Mouse (Mus musculus) embryonic fibroblast, embryonic 13.5 days (primary cell): ENCODE measurements around the gene Bag3. TPM values are rescaled to one million over a fixed set of nuclear protein-coding genes. Genes with fewer than 3 reads are reported as not detected.

Source experiments
- H3K27ac ChIP-seq: 2 replicates; pipeline ENCODE4 v1.5.1; 2012; ENCODE audit warnings: low read length, control low read depth, inconsistent platforms; ENCODE audit not compliant: insufficient read depth
- H3K4me1 ChIP-seq: 2 replicates; pipeline ENCODE4 v1.6.1; 2011; ENCODE audit warnings: low read length; ENCODE audit not compliant: control insufficient read depth, insufficient read depth
- H3K4me3 ChIP-seq: 2 replicates; pipeline ENCODE4 v1.5.1; 2011; ENCODE audit warnings: mild to moderate bottlenecking, control low read depth, low read length; ENCODE audit not compliant: insufficient read depth
- CTCF ChIP-seq: IDR thresholded peaks from 2 replicates; pipeline ENCODE4 v1.5.1; 2011; ENCODE audit warnings: mild to moderate bottlenecking, control low read depth, low read length, moderate library complexity, borderline replicate concordance; ENCODE audit not compliant: insufficient read depth
- POLR2A ChIP-seq: IDR thresholded peaks from 2 replicates; pipeline ENCODE4 v1.6.1; 2011; ENCODE audit warnings: low read depth, mild to moderate bottlenecking, control low read depth, low read length, moderate library complexity
- polyA plus RNA-seq: library from polyadenylated mRNA; stranded (reverse); fragments of >200 nt; gene quantifications from 2 replicates; pipeline ENCODE4 v1.2.4, GENCODE M21; 2011; ENCODE audit warnings: low read depth; ENCODE audit not compliant: missing spikeins, insufficient read length

The Bag3 gene
- polyA plus RNA-seq, 1 experiment = 63.4 TPM

DNA sequence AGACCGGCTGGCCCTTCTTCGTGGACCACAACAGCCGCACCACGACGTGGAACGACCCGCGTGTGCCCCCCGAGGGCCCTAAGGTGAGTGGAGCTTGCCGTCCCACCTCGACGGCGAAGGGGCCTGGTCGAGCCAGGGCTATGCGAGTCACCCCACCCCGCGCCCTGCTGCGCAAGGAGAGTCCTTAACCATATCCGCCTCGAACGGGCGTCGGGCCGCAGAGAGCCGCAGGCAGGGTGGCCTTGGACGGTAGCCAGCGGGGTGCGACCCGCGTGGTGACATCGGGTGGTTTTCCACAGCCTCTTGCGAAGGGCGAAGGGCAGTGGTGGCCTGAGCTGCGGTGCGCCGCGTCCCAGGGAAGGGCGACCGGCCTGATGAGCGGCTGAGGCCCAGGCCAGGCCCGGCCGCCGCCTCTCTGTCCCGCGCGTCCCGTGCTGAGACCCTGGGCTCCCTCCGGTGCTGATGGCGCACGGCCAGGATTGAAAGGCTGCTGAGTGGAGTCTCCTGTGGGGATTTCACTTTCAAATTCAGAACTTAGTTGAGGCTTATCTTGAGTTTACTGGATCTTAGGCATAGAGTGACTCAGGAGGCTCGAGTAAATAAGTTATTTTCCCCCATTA is 656 bp downstream of the Bag3 start:
- TF ChIP-seq CTCF (no peak), POLR2A (no peak)
- Histone ChIP-seq H3K27ac (peak overlapping the region; percentile 91), H3K4me1 (peaks cover 6% of the 10 kb centered on the region; the same call in 1 of the 2 replicates), H3K4me3 (peak overlapping the region; percentile 88)

DNA sequence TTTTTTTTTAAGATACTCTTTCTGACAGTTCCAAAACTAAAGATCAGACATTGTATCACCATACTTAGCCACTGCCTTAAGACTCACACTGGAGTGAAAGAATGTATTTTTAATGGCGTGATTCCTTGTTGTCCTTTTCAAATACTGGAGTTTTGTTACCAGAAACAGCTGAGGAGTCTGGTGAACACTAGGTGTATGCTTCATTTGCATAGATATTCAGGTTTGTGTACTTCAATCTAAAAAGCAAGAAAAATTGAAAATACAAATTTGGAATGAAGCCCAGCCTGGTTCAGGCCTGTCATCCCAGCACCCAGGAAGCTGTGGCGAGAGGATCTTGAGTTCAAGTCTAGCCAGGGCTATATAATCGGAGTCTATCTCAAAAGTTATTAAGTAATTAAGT is 1.2 kb downstream of the Bag3 start:
- Histone ChIP-seq H3K27ac (0 out of 2 replicates have a peak overlapping the region, but pooled peaks have one; percentile 91), H3K4me1 (peaks cover 8% of the 10 kb centered on the region; the same call in 1 of the 2 replicates), H3K4me3 (peak overlapping the region; percentile 57)
- TF ChIP-seq CTCF (no peak), POLR2A (no peak)

DNA sequence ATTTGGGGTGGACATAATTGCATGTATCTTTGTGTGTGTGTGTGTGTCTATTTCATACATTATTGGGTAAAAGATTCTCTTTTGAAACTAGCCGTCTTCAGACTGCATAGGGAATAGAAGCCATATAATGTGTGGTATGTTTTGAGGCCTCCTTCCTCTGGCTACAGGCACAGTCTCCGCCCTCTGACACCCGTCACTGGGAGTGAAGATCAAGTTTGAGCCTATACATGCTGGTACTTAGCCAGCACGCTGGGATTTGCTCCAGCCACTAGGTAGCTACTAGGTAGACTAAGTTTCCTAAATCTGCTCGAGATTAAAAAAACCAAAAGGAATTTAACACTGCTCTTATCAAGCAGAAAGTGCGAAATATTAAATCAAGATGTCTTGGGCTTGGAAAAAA is 3.2 kb downstream of the Bag3 start:
- H3K4me1 ChIP-seq = peaks cover 17% of the 10 kb centered on the region
- no peak overlapping the region for H3K27ac ChIP-seq
- H3K4me3 ChIP-seq = no peak overlapping the region
- TF ChIP-seq POLR2A = no peak
- no peak for TF ChIP-seq CTCF

DNA sequence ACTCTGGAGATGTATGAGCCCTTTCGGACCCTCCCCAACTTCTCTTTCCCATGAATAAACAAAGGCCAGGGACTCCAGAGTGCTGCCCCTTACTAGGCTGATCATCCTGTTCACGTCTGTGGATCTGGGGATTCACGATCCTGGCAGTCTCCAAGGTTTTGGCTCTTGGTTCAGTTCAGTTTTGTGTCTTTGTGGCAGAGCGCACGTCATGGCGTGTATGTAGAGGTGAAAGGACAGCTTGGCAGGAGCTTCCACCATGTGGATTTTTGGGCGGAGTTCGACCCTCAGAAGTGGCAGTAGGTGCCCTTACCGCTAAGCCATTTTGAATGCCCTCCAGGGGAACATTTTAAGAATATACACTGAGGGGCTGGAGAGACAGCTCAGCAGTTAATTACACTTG is 5.2 kb downstream of the Bag3 start:
- no peak for TF ChIP-seq CTCF
- TF ChIP-seq POLR2A = no peak
- Histone ChIP-seq H3K27ac (peak overlapping the region; percentile 62), H3K4me3 (no peak overlapping the region), H3K4me1 (peaks cover 29% of the 10 kb centered on the region)

DNA sequence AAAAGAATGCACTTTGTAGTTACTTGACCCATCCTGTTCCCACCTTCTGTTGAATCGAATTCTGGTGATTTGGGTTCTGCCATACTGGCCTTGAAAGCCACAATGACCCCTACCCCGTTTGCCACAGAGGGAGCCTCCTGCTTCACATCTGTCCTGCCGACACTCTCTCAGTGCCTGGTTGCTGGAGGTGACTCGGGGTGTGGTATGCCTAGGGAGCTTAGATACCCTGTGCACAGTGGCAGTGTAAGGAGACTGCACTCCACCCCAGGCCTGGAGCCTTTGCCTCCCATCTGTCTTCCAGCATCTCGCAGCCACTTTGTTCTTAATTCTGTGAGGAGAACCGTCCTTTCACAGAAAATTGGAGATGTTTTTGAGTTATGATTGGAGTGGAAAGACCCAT is 5.7 kb downstream of the Bag3 start:
- Histone ChIP-seq H3K4me1 (peaks cover 29% of the 10 kb centered on the region), H3K4me3 (no peak overlapping the region), H3K27ac (peak overlapping the region; percentile 62)
- TF ChIP-seq CTCF = no peak
- TF ChIP-seq POLR2A = no peak

DNA sequence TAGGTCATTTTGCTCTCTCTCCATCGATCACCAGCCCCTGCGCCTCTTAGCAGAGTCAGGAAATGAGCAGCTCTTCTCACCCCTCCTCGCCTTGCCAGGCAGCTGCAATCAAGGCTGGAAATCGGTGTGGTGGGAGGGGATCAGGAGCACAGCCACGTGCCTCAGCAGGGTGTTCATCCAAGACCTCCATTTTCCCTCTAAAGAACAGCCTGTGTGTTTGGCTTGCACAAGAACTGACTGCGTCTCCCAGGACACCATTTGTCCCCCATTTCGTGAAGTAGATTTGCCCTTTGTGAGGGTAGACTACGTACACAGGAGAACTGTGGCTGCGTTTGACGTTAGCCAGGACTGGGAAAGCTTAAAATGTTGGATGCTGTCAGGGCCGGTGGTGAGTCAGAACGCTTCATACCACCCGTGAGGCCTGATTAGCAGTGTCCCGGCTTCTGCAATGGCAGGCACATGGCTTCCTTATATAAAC is 6.2 kb downstream of the Bag3 start:
- Histone ChIP-seq H3K4me3 (no peak overlapping the region), H3K4me1 (peaks cover 29% of the 10 kb centered on the region), H3K27ac (peak overlapping the region; percentile 62)
- TF ChIP-seq CTCF (no peak), POLR2A (0 out of 2 replicates have a peak, but pooled peaks have one; percentile 30)

DNA sequence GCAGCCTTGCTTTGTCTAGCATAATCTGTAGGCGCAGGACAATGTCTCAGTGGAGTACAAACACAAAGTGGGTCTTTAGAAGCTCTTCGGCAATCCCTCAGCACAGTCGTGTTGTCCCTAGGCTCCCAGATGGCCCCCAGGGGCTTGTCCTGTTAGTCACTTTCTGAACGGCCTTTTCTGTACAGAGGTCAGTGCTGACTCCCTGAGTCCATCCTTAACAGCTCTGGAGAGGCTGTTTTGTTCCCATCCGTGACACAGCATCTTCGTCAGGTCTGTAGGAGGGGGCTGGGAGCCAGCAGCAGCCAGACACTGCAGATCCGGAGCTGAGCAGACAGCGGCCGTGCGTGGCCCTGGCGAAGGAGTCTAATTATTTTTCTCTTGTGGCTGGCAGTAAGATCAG is 7.6 kb downstream of the Bag3 start:
- H3K27ac ChIP-seq = peak overlapping the region; percentile 62
- TF ChIP-seq CTCF = no peak
- peak; percentile 41; the same call in 1 of the 2 replicates for TF ChIP-seq POLR2A
- peaks cover 29% of the 10 kb centered on the region for H3K4me1 ChIP-seq
- no peak overlapping the region for H3K4me3 ChIP-seq

DNA sequence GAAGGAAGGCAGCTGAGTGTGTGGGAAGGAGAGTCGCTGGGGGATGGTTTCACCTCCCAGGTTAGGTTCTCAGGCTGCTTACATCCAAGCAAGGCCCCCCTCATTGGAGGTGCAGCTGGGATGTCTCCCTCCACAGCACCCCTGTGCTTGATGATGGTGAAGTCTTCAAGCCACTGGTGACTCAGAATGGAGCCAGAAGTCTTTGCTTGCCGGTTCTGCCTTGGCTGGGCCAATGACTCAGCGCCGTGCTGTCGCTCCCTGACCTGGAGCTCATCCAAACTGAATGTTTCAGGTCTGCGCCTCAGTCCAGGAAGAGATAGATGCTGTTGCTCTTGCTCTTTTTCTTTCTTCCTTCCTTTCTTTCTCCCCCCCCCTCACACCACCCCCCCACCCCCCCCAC is 8.5 kb downstream of the Bag3 start:
- peak overlapping the region; percentile 94 for H3K27ac ChIP-seq

DNA sequence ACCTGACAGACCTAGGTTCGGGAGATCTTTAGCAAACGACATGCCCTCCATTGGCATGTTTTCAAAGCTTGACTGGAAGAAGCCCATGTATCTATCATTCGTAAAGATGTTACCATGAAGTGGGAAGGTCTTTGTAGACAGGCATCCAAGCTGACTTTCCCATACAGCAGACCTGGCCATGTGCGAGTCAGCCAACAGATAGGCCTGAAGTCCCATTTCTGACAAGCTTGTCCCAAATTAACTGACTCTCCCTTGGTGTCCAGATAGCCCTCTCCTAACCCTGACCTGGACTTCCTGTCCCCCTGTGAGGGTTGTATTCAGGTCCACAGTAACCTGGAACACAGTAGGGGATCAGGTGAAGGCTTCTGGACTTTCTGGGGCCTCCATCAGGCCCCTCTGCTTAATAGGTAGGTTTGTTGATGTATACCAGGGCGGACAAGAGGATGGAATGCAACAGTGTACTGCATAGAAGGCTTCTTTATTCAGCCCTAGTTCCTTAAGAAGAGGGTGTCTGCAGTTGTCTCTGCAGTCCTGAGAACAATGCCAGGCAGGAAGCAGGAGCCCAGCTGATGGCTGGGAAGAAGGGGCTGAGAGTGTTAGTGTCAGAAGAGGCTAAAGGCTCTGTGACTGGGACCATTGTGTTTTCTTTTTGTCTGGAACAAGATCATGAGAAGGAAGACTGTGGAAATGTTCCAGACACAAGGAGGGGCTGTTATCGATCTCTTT is 9.2 kb downstream of the Bag3 start:
- TF ChIP-seq CTCF (no peak), POLR2A (no peak)
- H3K4me3 ChIP-seq = no peak overlapping the region
- peaks cover 29% of the 10 kb centered on the region for H3K4me1 ChIP-seq
- peak overlapping the region; percentile 72 for H3K27ac ChIP-seq

More for the DNA sequence above, 8.5 kb downstream of the Bag3 start:
- Histone ChIP-seq H3K4me1 (peaks cover 29% of the 10 kb centered on the region), H3K4me3 (no peak overlapping the region)
- TF ChIP-seq CTCF = no peak
- no peak for TF ChIP-seq POLR2A

DNA sequence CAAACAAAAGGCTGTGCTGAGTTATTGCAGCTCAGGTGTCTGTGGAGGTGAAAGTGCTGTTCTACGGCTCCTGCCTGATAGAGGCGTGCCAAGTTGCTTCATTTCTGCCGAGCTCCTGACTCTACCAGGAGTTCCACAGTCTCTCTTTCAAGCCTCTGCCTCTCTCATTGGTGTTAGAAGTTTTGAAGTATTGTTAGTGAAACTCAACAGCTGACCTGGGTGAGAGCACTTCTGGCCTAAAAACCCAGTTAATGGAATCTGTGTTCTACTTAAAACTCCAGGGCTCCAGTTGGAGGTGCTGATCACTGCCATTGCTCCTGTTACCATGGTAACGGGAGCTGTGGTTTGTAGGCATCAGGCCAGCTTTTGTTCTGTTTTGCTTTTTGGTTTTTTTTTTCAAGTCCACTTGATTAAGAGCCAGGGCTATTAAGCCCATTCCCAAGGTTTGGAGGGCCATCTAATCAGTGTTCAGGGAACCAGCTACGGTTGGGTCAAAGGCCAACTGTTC is 11.6 kb downstream of the Bag3 start:
- H3K4me1 ChIP-seq = peaks cover 33% of the 10 kb centered on the region

More for the DNA sequence above, 11.6 kb downstream of the Bag3 start:
- Histone ChIP-seq H3K4me3 (no peak overlapping the region), H3K27ac (no peak overlapping the region)
- TF ChIP-seq CTCF = no peak
- TF ChIP-seq POLR2A = no peak
